Mouse (Mus musculus) liver, adult 2 months (tissue): Measurements from ENCODE around the gene Ndufv1.

ENCODE experiments used
- CTCF ChIP-seq: fragments of 200-500 bp; IDR thresholded peaks from 2 replicates; pipeline ENCODE4 v1.5.1; 2011; ENCODE audit warnings: low read depth, low read length, control low read depth
- POLR2A ChIP-seq: fragments of 200-500 bp; IDR thresholded peaks from 2 replicates; pipeline ENCODE4 v1.6.1; 2011; ENCODE audit warnings: low read length, control low read depth; ENCODE audit not compliant: insufficient read depth; ENCODE audit errors: extremely low read depth

DNA sequence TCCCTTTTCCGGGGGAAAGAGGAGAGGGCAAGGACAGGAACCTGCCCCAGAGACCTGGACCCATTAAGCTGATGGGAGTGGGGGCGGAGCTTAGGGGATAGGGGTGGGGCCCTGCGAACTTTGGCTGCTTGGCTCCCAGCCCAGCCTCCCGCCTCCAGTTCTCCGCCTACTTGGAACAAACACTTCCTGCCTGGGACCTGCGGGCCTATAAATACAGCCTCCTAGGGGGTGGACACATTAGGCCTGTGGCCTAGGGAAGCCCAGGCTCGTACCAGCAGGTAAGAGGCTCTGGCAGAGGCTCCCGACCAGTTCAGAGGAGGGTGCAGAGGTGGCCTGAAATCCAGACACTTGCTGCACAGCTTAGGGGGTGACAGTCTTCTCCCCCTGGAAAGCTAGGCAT lies 26.3 kb downstream of the Ndufv1 start, which contains the start of gene Acy3:
- TF ChIP-seq CTCF (no peak), POLR2A (peak; percentile 99)
